Mouse (Mus musculus): Measurements from ENCODE around the gene Ccr1l1.
A peak's percentile ranks its signal among the peaks of the same experiment; 100 is the strongest.
"Not testable (repeated sequence)": the region's sequence is repeated elsewhere in the genome, so short reads cannot be mapped to it uniquely, and the experiment has no call there.

The Ccr1l1 gene

GRCm38 (mm10) chr9:123978308-123978707 lies at the start of gene Ccr1l1:
TSS of gene Ccr1l1 (minus strand) at chr9:123978408.
- DNase-seq (ENCODE audit: low read depth), result no peak

- DNase-seq (ENCODE audit: low read depth), result no peak
These were observed 43.5 kb upstream of the Ccr1l1 start, which contains the start of gene Ccr3 for GRCm38 (mm10) chr9:124021672-124022071. TSS of gene Ccr3 (plus strand) at chr9:124021972.

- no peak for DNase-seq (ENCODE audit: low read depth)
These were observed 41.7 kb upstream of the Ccr1l1 start for GRCm38 (mm10) chr9:124019887-124020286.

- DNase-seq (ENCODE audit: low read depth), result no peak
These were observed 37.8 kb upstream of the Ccr1l1 start for GRCm38 (mm10) chr9:124016048-124016447.

- no peak for DNase-seq (ENCODE audit: low read depth)
These were observed 36.9 kb upstream of the Ccr1l1 start for GRCm38 (mm10) chr9:124014985-124015652.

GRCm38 (mm10) chr9:124013270-124013669 lies 35.1 kb upstream of the Ccr1l1 start:
- no peak for DNase-seq (ENCODE audit: low read depth)

- DNase-seq (ENCODE audit: low read depth), result no peak
These were observed 34.5 kb upstream of the Ccr1l1 start for GRCm38 (mm10) chr9:124012691-124013090.

GRCm38 (mm10) chr9:123999784-124000183 lies 21.6 kb upstream of the Ccr1l1 start:
- DNase-seq (ENCODE audit: low read depth), result no peak

GRCm38 (mm10) chr9:123997719-123998118 lies 19.5 kb upstream of the Ccr1l1 start:
- no peak for DNase-seq (ENCODE audit: low read depth)

- no peak for DNase-seq (ENCODE audit: low read depth)
These were observed 13.2 kb upstream of the Ccr1l1 start for GRCm38 (mm10) chr9:123991312-123991906.

GRCm38 (mm10) chr9:123989671-123990070 lies 11.5 kb upstream of the Ccr1l1 start:
- peak; percentile 66 for DNase-seq (ENCODE audit: low read depth)

GRCm38 (mm10) chr9:123986217-123986616 lies 8.0 kb upstream of the Ccr1l1 start:
- DNase-seq (ENCODE audit: low read depth), result peak; percentile 73

GRCm38 (mm10) chr9:123984943-123985342 lies 6.7 kb upstream of the Ccr1l1 start:
- no peak for DNase-seq (ENCODE audit: low read depth)

GRCm38 (mm10) chr9:123982720-123983119 lies 4.5 kb upstream of the Ccr1l1 start:
- DNase-seq (ENCODE audit: low read depth), result no peak

- DNase-seq (ENCODE audit: low read depth), result no peak
These were observed 3.7 kb upstream of the Ccr1l1 start for GRCm38 (mm10) chr9:123981909-123982308.

- DNase-seq (ENCODE audit: low read depth), result not testable (repeated sequence)
These were observed 2.8 kb upstream of the Ccr1l1 start for GRCm38 (mm10) chr9:123980858-123981475.

GRCm38 (mm10) chr9:123976876-123977663 lies 1.1 kb downstream of the Ccr1l1 start:
- no peak for DNase-seq (ENCODE audit: low read depth)

- no peak for DNase-seq (ENCODE audit: low read depth)
These were observed 2.6 kb downstream of the Ccr1l1 start for GRCm38 (mm10) chr9:123975630-123976029.

GRCm38 (mm10) chr9:123968290-123968912 lies 9.8 kb downstream of the Ccr1l1 start, which contains the start of gene Ccr1:
TSS of gene Ccr1 (minus strand) at chr9:123968692.
- no peak for DNase-seq (ENCODE audit: low read depth)

GRCm38 (mm10) chr9:123966858-123967495 lies 11.2 kb downstream of the Ccr1l1 start:
- not testable (repeated sequence) for DNase-seq (ENCODE audit: low read depth)

- no peak for DNase-seq (ENCODE audit: low read depth)
These were observed 13.4 kb downstream of the Ccr1l1 start for GRCm38 (mm10) chr9:123964776-123965175.
